Mouse (Mus musculus) right cerebral cortex, postnatal 4 days (tissue): Measurements from ENCODE around the gene Cgrrf1.
A peak's percentile ranks its signal among the peaks of the same experiment; 100 is the strongest.

Experiments
- DNase-seq: peaks from one replicate; pipeline ENCODE4 v3.0.0-alpha.2; 2022

Gene Cgrrf1

GRCm38 (mm10) chr14:46823996-46824395 lies 7.9 kb upstream of the Cgrrf1 start:
- DNase-seq = no peak

DNA sequence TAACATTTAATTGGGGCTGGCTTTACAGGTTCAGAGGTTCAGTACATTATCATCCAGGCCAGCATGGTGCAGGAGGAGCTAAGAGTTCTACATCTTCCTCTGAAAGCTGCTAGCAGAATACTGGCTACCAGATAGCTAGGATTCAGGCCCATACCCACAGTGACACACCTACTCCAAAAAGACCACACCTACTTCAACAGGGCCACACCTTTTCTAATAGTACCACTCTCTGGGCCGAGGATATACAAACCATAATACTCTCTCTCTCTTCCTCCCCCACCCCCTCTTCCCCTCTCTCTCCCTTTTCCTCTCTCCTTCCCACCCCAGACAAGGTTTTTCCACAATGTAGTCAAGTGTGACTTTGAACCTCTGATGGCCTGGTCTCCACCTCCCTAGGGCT lies 4.5 kb upstream of the Cgrrf1 start:
- DNase-seq = no peak

DNA sequence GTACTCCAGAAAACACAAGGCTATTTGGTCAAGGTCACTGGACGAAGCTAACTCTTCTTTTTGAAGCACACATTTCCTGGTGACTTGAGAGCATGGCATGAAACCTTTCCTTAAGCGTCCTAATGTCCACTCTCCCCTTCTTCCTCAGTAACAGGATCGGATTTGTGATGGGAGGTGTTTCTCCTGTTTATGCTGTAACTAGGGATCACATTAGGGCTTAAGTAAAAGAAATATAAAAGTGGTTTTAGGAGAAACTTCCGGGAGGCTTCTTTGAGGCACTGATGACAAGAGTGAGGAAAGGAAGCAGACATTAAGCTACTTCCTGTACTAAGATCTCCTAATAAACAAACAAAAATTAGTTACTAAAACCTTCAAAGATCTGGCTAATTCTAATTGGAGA lies 630 bp upstream of the Cgrrf1 start:
- DNase-seq = no peak

DNA sequence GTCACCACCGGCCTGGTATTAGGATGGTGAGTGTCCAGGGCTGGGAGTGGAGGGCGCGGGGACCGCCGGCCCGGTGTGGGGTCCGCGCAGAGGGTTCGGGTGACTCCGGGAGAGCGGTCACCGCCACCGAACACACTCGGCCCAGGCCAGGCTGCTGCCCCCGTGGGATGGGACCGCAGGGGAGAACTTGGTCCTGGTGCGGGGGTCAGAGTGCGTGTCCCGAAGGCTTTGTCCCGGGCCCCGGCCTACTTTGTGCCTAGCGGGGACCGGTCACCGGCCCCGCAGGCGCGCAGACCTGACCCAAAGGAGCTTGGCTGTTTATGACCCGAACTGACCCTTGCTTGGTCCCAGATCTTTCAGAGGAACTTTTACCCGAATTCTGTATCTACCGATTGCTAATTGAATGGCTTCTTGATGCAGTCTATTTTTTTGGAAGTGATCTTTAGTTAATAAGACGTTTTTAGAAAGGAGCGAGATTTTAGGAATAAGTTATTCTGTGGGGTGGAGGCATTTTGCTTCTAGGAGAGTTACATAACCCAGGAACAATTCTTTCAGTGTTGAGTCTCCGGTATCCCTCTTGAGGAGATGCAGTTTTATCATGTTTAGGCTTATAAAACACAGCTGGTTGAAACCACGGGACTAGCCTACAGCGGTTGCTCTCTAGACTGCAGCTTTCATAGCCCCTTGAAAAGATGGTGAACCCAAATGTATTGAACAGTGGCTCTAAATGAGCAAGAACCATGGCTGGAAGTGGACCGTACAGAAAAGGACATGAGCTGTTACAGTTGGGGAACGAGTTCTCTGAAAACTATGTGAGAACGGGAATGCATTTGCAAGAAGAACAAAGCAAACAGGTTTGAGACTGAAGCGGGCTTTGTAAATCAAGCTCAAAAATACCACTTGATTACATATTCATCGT lies 688 bp downstream of the Cgrrf1 start:
- no peak for DNase-seq

DNA sequence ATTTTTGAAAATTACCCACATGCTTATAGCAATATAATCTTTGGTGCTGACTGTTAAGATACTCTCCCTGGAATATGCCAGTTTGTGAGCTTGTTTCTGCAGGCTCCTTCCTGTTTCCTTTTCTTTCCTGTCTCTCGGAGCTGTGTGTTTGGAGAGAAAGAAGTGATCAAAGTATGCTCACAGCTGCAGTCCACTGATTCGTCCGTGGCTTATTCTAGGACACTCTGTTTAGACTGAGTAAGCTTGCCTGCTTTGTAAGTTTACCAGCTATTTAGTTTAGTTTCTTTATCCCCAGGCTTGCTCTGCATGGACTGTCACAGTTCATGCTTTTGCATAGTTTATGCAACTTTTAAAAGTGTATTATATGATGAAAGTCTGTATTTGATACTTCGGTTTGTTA lies 7.4 kb downstream of the Cgrrf1 start:
- no peak for DNase-seq

- no peak for DNase-seq
These were observed 13.8 kb downstream of the Cgrrf1 start for GRCm38 (mm10) chr14:46845706-46846105.

DNA sequence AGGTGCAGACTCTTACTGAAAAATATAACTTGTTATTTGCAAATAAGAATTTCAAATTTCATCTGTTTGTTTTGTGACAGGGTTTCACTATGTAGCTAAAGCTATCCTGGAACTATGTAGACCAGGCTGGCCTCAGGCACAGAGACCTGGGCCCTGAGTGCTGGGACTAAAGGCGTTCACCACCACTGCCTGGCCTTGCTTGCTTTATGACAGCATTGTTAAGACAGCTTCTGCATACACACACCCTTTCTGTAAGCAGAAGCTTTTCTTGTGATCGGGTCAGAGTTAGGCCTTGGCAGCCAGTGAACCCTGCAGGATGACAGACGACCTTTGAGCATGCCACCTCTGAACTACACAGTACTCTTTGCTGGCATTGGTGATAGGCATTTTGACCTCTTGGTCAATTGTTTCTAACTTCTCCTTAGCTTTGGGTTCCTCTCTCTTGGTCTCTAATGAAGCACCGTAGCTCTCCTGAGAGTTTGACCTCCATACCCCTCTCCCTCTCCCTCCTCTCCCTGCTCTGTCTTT lies 16.2 kb downstream of the Cgrrf1 start:
- DNase-seq = no peak

DNA sequence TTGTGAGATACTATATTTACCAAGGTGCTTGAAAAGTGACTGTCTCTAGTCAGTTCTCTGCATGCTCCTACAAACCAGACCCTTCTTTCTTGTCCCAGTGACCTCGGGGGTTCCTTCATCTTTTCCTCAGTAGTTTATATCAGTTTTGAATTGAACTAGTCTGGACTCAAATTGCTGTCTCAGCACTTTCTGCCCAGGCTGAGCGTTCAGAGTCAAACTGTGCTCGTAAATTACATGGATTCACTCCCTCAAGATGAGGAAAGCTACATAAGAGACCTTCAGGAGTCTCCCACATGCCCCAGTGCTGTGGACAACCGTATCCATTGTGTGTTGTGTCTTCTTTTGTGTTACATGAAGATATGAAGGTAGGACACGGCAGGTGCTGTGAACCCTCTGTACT lies 16.8 kb downstream of the Cgrrf1 start:
- DNase-seq = no peak

DNA sequence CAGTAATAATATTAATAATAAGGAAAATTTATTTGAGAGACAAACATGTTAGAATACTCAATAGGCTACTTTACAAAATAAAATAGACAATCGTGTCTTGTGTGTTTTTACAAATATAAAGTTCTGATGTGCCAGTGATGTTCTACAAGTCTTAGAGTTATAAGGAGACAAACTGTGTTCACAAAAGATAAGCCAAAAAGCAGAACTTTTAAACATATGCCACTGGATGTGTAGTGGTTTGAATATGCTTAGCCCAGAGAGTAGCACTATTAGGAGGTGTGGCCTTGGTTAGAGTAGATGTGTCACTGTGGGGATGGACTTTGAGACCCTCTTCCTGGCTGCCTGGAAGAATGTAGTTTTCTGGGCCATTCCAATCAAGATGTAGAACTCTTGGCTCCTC lies 17.8 kb downstream of the Cgrrf1 start:
- DNase-seq = no peak

DNA sequence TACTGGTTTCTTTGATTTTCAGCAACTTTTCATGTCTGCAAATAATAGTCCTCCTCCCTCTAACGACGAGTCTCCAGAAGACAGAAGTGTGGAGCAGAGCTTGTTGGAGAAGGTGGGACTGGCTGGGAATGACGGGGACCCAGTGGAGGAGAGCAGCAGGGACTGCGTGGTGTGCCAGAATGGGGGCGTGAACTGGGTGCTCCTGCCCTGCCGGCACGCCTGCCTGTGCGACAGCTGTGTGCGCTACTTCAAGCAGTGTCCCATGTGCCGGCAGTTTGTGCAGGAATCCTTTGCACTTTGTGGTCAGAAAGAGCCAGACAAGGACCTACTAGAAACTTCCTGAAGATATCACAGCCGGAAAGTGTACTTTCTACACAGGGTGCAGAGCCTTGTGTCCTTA lies 21.8 kb downstream of the Cgrrf1 start:
- no peak for DNase-seq

DNA sequence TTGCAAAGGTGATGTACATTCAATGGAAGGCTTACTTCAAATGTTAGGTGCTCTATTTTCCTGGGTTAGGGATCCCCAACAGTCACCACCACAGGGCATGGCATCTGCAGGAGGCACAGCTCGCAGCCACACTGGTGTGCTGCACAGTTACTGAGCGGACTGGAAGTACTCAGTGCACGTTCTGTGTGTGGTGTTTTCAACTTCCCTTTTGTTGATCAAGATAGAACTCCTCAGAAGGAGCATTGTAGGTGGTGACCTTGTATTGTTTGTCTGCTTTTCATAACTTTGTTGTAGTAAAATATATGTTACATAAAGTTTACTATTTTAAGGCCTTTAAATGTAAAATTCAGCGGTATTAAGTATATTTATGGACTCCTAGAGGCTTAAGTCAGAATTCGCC lies 31.0 kb downstream of the Cgrrf1 start:
- no peak for DNase-seq

DNA sequence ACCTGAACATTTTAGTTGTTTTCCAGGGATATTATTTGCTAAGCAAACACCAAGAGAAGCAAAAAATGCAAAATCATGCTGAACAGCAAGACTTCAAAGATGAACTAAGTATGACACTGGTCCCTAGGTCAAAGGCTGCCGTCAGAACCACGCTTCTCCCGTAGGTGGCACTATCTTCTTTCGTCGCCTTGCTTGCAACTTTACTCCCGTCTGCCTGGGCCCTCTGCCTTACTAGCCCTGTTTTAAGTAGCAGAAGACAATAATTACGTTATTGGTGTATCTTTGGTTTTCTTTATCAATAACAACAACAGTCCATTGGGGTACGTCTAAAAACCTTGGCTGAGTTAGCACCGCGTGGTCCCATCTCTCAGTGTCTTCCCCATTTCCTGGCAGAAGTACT lies 49.0 kb downstream of the Cgrrf1 start:
- DNase-seq = peak; percentile 46

DNA sequence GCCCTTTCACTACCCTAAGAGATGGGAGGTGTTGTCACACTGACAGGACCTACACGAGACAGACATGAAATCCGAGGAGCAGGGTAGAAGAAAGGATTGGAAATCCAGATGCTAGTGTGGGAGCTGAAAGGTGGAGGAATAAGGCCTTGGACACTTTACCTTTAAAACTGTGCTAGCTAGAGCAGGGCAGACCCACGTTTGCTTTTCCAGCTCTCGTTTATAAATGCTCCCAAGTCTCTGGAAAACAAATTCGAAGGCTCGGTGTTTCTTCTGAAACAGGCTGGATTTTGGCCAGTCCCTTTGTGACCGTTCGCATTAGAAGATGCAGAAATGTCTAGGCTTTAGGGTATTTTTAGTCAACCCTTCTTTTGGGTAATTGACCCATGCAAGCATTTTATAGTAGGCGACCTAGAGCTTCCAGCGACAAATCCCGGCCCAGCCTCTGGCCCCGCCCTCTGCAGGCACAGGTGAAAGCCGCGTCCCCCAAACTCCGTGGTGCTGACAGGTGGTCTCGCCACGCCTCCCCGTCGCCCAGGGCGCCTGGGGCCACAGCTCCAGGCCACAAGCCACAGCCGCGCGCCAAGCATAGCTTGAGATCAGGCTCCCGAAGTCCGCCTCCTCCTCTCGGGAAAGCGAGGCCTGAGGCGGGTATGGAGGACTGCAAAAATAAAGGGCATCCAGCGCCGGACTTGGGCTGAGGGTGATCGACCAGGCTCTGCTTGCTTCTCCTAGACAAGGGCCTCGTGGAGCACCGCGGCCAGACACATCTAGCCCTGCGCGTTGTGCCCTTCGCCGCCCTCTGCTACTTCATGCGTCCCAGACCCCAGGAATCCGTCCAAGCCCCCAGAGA lies 49.9 kb downstream of the Cgrrf1 start:
- DNase-seq = no peak

- DNase-seq = peak; percentile 69
These were observed 50.6 kb downstream of the Cgrrf1 start, which contains the start of gene Samd4 for GRCm38 (mm10) chr14:46882431-46883067. TSS of gene Samd4 (plus strand) at chr14:46882854.

GRCm38 (mm10) chr14:46883068-46883870 lies 51.3 kb downstream of the Cgrrf1 start:
- peak; percentile 68 for DNase-seq

- peak; percentile 53 for DNase-seq
These were observed 52.0 kb downstream of the Cgrrf1 start for GRCm38 (mm10) chr14:46883871-46884441.

DNA sequence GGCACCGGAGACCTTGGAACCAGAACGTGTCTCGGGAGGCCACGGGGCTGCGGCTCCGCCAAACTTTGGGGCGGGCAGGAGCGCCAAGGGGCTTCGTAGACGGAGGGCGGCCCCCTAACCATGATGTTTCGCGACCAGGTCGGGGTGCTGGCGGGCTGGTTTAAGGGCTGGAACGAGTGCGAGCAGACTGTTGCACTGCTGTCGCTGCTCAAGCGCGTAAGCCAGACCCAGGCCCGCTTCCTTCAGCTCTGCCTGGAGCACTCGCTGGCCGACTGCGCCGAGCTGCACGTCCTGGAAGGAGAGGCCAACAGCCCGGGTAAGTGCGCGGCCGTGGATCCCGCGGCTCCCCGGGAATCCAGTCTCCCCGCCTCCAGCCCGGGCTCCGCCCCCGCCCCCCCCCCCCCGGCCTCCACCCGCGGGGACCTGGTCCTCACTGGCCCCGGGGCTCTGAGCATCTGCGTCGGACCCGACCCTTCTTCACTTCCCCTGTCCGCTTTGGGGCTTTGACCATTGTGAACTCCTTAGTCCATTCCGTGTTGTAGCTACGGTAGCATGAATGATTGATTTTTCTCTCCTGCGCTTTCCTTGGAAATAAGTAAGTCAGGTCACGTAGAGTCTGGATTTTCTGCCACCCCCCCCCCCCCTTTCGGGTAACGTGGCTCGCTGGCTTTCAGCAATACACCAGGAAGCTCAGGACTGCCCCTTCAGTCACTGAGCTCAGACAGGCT lies 52.9 kb downstream of the Cgrrf1 start:
- peak; percentile 64 for DNase-seq

DNA sequence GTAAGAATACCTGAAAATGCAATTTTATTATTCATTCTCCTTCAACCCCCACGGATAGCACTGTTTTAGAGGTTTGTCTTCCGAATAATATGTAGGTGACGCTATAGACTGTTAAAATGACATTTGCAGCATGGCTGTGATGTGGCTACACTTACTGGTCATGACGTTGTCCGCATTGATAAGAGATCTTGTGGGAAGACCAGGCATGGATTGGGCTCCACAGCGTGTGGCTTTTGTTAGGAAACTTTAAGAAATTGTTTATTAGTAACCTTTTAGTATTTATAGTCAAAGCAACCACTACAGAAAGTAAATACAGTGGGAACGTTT lies 53.5 kb downstream of the Cgrrf1 start:
- no peak for DNase-seq

GRCm38 (mm10) chr14:46885891-46886301 lies 54.0 kb downstream of the Cgrrf1 start:
- peak; percentile 8 for DNase-seq

DNA sequence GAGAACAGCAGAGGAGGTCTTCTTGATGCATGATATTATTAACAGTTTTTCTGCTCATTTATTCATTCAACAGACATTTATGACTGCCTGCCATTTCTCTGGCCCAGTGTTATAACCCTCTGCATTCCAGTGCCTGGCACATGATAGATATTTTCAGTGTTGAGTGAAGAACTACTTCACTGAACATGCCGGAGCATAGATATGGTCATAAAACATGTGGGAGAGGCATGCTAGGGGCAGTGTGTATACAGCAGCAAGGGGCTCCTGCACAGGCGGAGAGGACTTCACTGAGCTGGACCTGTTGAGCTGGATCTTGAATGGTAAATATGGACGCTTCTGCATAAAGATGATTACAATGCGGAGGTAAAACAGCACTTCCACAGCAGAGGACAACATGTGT lies 57.2 kb downstream of the Cgrrf1 start:
- DNase-seq = no peak

DNA sequence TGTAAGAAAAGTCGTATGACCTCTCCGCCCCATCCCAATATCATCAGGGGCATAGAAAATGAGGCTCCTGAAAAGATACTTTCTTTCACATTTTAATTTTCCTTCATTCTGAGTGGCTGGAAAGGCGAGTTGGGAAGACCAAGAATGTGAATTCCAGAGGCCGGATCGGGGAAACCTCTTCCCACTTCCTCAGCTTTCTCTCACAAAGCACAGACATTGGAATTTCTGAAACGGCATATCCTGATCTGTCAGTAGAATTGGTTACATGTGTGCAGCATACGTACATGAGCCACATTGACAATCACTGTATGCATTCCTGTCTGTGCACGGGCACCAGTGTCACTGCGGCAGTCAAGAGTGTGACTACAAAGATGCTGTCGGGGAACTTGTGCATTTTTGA lies 62.0 kb downstream of the Cgrrf1 start:
- no peak for DNase-seq
